Mouse (Mus musculus) heart, adult 9 months (tissue): ENCODE data around the gene 1110017D15Rik.
A peak's percentile ranks its signal among the peaks of the same experiment; 100 is the strongest.

Source experiments
- DNase-seq, 2 experiments: peaks; one replicate each; pipeline ENCODE4 v3.0.0; 2022; ENCODE audit warnings: low spot score in 2 of 2

1110017D15Rik gene

GRCm38 (mm10) chr4:41513309-41513708 is 3.8 kb downstream of the 1110017D15Rik start:
- DNase-seq: no peak

DNA sequence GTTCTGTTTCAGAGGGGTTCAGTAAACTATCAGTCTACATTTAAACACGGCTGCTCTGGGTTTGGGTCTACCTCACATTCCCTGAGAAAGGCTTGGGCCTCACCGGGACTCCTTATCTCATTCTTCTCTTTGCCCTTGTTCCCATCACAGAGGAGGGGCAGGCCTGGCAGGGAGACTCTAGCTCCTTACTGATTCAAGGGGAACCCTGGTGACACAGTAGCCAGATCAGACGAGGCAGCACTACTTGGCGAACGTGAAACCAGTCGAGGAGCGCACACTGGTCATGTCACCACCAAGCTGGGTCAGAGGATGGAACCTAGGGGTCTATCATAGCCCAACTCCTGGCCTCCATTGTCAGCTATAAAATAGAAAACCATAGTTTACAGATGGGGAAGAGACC is 9.1 kb downstream of the 1110017D15Rik start:
- no peak for DNase-seq

DNA sequence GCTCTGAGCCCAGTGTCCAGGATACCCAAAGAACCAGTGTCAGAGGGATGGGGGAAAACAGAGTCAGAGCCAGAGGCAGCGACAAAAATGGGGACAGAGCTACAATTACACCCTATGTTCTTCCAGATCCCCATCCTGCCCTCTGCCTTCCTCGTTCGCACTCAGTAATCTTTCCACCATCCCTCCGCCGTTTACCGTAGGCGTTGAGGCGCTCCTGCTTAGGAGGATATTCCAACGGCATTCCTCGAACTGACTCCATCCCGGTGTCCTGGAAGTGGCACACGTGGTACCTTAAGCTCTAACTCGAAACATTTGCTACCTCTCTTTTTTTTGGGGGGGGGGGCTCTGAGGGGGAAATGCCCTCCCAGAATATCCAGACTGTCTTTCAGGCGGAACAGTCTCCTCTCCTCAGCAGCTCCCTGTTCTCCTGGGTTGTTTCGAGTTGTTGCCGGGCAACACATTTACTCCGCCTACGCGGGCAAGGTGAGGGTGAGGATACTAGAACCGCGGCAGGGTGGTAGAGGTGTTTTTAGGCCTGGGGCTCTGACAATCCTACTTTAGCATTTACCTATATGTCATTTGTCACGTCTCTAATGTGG is 9.7 kb downstream of the 1110017D15Rik start:
- no peak for DNase-seq

- peak; percentile 79 to 88 for DNase-seq
Observed at GRCm38 (mm10) chr4:41506906-41507305, 10.2 kb downstream of the 1110017D15Rik start.

GRCm38 (mm10) chr4:41506156-41506555 is 11.0 kb downstream of the 1110017D15Rik start:
- peak; percentile 45 to 60 for DNase-seq

DNA sequence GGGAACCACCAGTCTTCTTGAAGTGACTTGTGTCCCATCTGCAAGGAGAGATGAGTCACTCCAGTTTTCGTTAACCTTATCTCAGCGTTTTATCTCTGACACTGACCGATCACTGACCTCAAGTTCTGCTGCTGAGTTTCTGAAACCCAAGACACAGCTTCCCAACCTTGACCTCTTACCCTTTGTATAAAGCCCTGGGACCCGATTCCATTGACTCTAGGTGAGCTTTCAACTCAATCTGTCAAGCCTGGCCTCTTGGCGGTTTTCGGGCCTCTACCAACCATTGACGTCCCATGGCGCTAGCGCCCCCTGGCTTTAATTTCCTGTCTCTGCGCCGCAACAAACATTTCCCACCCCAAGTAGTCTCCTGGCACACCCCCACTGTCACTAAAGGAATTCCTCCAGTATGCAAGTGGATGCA is 12.0 kb downstream of the 1110017D15Rik start:
- DNase-seq: no peak

GRCm38 (mm10) chr4:41504325-41504724 is 12.8 kb downstream of the 1110017D15Rik start:
- no peak for DNase-seq

DNA sequence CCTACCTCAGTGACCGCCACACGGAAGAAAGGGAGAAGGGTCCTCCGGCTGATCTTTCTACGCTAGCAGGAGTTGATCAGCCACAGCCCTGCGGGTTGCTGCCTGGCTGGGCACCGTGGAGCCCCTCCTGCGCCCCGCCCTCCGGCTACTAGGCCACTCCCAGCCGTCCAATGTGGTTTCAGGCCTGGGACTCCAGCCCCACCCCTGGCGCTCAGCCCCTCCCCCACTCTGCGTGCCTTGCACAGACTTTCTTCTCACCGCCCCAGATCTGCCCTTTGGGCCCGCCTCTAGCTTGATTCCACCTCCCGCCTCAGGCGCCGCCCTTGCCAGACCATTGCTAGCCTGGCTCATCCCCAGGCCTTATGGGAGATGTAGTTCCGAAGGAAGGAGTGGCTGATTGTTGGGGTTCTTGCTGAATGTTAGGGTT is 14.1 kb downstream of the 1110017D15Rik start, which contains the start of gene AI464131:
AI464131 (minus strand) TSS at position 91 of the 427 bp plus-strand sequence.
- DNase-seq: peak; percentile 96 to 98

DNA sequence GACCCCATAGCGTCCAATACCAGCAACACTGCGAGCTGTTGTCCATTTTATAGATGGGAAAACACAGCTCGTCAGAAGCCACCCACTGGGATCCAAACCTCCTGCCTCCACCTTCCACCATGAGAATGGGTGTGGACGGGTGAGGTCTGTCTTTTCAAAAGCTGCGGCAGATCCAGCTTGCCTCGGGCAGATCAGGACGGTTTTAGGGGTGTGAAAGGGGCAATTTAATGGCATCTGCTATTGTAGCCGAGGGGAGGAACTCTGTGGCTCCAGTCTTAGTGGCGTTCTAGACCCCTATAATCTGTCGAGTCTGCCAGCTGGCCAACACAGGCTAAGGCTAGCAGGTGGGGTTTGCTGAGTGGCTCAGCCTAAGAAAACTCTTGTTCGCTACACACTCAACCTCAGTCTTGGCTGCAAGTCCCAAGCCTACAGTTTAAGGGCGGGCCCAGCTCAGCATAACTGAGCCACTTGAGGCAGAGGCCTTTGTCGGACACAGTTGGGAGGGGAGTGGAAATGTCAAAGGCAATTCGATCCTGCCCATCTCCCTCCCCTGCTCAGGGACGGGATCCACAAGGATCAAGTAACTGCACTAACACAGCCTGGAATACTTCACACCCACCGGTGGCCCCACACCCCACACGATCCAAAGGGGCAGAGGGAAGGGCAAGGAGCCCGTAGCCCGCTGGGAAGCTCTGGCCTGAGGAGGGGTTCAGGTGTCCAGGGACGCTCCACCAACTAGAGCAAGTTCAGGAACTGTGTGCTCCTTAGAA is 14.8 kb downstream of the 1110017D15Rik start:
- no peak for DNase-seq

DNA sequence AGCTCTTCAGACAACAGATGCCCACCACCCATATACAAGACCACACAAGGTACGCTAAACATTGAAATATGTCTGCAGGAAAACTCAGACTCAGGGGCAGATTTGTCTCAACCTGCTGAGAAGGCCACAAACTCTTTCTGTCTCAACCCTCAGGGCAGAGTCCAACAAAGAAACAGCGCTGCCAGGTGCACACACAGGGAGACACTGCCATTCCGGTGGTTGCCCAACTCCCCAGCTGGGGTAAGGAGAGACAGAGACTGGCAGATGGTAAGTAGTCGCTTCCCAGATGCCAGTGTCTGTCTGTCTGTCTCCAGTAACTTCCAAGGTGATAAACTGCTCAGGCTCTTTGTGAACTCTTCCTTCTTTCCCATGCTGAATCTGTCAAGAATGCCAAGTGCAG is 16.3 kb downstream of the 1110017D15Rik start:
- DNase-seq: no peak

DNA sequence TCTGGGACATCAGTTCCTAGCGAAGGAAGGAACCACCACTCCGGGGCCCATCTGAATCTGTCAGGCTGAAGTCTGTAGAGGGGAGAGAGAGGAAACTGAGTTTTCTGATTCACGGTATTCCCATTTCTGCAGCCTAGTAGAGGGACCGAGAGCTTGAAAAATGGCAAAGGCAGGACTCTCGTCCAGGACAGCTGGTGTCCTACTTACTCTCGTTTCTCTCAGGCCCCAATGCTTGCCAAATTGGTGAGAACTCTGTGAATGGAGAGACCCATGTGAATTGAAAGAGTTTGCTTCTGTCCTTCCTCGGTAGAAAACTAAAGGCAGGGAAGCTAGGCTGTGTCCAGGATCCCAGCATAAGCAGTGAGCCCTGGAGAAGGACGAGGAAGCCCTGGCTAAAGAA is 17.5 kb downstream of the 1110017D15Rik start:
- peak in 1 of 2 experiments; percentile 40 for DNase-seq

GRCm38 (mm10) chr4:41498921-41499391 is 18.2 kb downstream of the 1110017D15Rik start:
- no peak for DNase-seq

DNA sequence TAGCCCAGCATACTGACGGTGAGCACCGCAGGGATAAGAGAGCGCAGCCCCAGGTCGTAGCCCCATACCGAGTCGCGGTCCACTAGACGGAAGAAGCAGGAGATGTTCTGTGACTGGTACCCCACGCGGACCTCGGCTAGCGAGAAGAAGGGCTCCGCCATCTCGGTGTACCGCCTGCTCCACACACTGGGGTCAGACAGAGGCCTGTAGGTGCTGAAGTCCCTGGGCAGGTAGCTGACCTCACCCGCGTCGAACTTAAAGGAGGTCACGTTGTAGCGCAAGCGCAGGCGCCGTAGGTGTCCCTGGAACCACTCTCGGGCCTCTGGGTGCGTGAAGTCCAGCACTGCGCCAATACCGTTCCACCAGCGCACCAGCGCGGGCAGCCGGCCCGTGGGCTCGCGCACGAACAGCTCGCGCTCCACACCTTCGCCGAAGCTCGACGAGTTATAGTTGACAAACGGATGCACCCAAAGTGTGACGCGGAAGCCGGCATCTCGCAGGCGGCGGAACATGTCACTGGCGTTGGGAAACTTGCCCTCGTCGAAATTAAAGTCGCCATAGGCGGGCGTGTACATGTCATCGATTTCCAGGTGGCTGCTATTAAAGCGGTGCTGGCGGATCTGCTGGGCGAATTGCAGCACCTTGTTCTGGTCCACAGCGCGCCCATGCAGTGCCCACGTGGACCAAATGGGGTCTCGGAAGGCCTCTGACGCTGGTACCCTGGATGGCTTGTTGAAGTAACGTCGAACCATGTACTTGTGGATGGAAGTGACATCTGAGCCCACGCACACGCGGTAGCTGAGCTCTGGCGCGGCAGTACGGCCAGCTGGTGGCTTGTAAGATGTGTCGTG is 18.9 kb downstream of the 1110017D15Rik start:
- no peak for DNase-seq

GRCm38 (mm10) chr4:41497579-41497978 is 19.6 kb downstream of the 1110017D15Rik start:
- DNase-seq: no peak

DNA sequence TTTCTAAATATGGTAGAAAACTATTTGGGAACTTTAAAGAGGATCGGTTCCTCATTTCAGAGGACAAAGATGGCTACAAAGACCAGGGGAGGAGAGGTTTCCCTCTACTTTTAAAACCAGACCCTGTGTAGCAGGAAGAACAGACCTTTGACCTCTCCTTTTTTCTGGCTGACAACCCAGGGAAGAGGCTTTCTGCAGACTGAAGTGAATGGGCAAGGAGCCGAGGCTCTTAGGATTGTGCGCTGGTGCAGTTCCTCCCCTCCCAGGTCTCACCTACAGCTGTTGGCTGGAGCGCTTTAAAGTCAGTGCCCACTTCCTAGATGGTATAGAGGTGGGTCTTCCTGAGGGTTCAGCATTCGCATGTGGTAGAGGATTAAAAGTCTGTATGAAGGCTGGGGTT is 20.1 kb downstream of the 1110017D15Rik start:
- no peak for DNase-seq

DNA sequence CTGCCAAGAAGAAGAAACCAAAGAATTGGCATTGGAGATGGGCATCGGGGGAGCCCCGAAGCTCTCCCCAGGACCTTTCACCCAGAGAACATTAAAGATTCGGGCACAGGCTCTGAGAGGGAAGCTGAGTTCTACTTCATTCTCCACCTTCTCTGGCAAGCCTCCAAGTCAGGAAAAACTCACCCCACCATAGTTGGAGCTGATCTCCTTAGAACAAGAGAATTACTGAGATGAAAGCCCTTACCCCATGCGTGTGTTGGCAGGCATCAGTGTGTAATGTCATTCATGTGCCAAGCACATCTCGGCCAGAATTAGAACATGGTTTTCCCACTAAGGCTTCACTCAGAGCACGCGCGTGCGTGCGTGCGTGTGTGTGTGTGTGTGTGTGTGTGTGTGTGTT is 21.3 kb downstream of the 1110017D15Rik start:
- peak in 1 of 2 experiments; percentile 49 for DNase-seq

- no peak for DNase-seq
Observed at GRCm38 (mm10) chr4:41495076-41495475, 22.1 kb downstream of the 1110017D15Rik start.

DNA sequence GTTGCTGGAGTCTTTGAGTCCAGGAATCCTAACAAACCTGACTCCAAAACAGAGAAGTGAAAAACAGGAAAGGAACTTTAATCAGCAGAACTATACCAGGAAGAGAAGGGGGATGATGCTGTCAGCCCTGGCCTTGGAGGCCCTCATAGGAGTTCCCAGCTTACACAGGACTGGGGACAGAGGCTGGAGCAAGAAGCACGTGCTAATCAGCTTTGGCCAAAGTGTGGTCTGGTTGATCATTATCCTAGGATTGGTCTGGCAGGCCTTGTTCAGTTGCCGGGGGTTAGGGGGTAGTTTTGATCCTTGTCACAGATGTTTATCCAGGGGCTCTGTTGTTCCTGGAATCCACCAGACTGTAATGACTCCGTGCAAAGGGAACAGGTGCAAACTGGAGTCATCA is 22.8 kb downstream of the 1110017D15Rik start:
- no peak for DNase-seq

DNA sequence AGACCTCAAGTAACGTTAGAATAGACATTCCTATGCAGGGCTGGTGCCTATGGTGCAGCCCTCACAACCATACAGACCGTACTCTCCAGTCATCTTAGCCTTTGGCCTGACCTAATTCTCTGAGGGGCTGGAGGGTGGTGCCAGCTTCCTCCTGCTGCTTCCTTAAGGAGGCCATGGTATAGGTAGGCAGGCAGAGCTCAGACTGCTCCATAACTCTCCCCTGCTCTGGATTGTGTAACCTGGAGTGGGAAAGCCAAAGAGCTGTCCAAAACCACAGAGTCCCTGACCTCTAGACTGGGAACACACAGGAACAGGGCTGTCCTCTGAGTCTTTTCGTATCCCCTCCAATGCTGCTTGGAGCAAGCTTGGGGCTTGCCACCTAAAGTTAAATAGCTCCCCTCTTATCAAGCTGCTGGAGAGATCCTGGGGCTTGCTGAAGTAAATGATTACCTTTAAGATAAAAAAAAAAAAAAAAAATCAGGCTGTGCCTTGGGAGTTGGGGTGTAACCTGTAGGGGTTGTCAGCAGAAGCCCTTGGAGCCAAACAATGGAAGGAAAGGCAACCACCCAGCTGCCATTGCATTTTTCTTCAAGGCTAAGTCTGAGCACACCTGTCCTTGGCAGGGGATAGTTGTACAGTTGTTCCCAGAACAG is 23.5 kb downstream of the 1110017D15Rik start:
- DNase-seq: no peak

GRCm38 (mm10) chr4:41492951-41493350 is 24.2 kb downstream of the 1110017D15Rik start:
- no peak for DNase-seq

DNA sequence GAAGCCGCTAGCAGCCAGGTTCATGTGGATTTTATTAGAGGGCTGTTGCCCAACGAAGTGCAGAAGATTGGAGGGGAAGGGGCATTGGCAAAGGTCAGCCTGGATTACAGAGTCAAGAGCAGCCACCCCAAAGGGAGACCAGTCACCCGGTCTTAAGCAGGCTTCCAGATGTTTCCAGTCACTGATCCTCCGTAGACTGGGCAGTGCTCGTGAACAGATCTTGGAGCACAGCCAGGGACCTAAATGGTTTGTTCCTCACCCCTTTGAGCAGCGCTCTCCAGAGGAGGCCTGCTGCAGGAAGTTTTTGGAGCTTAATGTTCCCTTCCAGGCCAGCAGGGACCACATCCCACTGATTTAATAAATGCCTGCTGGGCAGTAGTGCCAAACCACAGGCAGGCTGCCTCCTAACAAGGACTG is 35.5 kb downstream of the 1110017D15Rik start:
- DNase-seq: peak; percentile 86 to 87

- DNase-seq: peak; percentile 86
Observed at GRCm38 (mm10) chr4:41480254-41480653, 36.9 kb downstream of the 1110017D15Rik start.
